In genomic region chr5:117976657-117977500, GRCm38 (mm10) we compare ENCODE assay signal across 8 mouse cellular contexts. TPM values are rescaled to one million over a fixed set of nuclear protein-coding genes. Genes with fewer than 3 reads are reported as not detected.
DNase-seq lines count a peak whose midpoint lies in the region; ATAC-seq lines count a peak whose summit lies in the region.

Fbxo21 (plus strand) TSS chr5:117976730.

- H3K4me3 ChIP-seq in forebrain, embryonic 11.5 days (ENCODE audit: low read depth, low read length), result peak within 1 kb of the TSS; percentile 89
- H3K4me3 ChIP-seq in heart, embryonic 16.5 days (ENCODE audit: low read length), result peak within 1 kb of the TSS; percentile 91
- H3K4me3 ChIP-seq in liver, embryonic 15.5 days (replicated peaks), result peak within 1 kb of the TSS; percentile 83
- H3K4me3 ChIP-seq in neural tube, embryonic 12.5 days, result peak within 1 kb of the TSS; percentile 99

- peak within 1 kb of the TSS; percentile 68 for H3K27ac ChIP-seq in forebrain, embryonic 11.5 days (ENCODE audit: low read depth, low read length)
- H3K27ac ChIP-seq in heart, embryonic 16.5 days (ENCODE audit: low read length), result peak within 1 kb of the TSS; percentile 76
- 0 out of 2 replicates have a peak within 1 kb of the TSS, but pooled peaks have one; percentile 59 for H3K27ac ChIP-seq in liver, embryonic 15.5 days (replicated peaks)
- peak within 1 kb of the TSS; percentile 77 for H3K27ac ChIP-seq in neural tube, embryonic 12.5 days

- no peaks in the 10 kb centered on the region for H3K36me3 ChIP-seq in forebrain, embryonic 11.5 days (ENCODE audit: control insufficient read depth, insufficient read depth, low read length)
- H3K36me3 ChIP-seq in heart, embryonic 16.5 days (ENCODE audit: control insufficient read depth, insufficient read depth), result peaks cover 18% of the 10 kb centered on the region
- 0 out of 2 replicates have a peak, but pooled peaks cover 6% of the 10 kb centered on the region for H3K36me3 ChIP-seq in liver, embryonic 15.5 days (replicated peaks)
- H3K36me3 ChIP-seq in neural tube, embryonic 12.5 days, result peaks cover 25% of the 10 kb centered on the region

- no peaks in the 10 kb centered on the region for H3K9me3 ChIP-seq in forebrain, embryonic 11.5 days (ENCODE audit: control insufficient read depth, low read length)
- 0 out of 2 replicates have a peak, but pooled peaks cover 2% of the 10 kb centered on the region for H3K9me3 ChIP-seq in heart, embryonic 16.5 days (replicated peaks; ENCODE audit: control insufficient read depth, low read length)
- no peaks in the 10 kb centered on the region for H3K9me3 ChIP-seq in liver, embryonic 15.5 days (replicated peaks)
- no peaks in the 10 kb centered on the region for H3K9me3 ChIP-seq in neural tube, embryonic 12.5 days

- peak; percentile 86 for ATAC-seq in forebrain, embryonic 11.5 days (replicated peaks; ENCODE audit: low FRiP score)
- peak; percentile 97 for ATAC-seq in heart, embryonic 16.5 days (replicated peaks; ENCODE audit: extremely low read depth, insufficient read depth, low FRiP score)
- peak; percentile 82 for ATAC-seq in liver, embryonic 15.5 days (ENCODE audit: insufficient read depth)
- peak; percentile 87 for ATAC-seq in neural tube, embryonic 12.5 days (ENCODE audit: low FRiP score, low read depth)

- peak within 1 kb of the TSS; percentile 74 for H3K4me2 ChIP-seq in forebrain, embryonic 11.5 days (ENCODE audit: low read depth, low read length, severe bottlenecking)
- H3K4me2 ChIP-seq in heart, embryonic 16.5 days (ENCODE audit: low read depth, low read length), result peak within 1 kb of the TSS; percentile 90
- peak within 1 kb of the TSS; percentile 92 for H3K4me2 ChIP-seq in liver, embryonic 15.5 days
- H3K4me2 ChIP-seq in neural tube, embryonic 12.5 days (replicated peaks), result peak within 1 kb of the TSS; percentile 81

- H3K4me1 ChIP-seq in forebrain, embryonic 11.5 days (replicated peaks; ENCODE audit: control insufficient read depth, insufficient read depth, low read length), result peaks cover 12% of the 10 kb centered on the region
- H3K4me1 ChIP-seq in heart, embryonic 16.5 days (ENCODE audit: control insufficient read depth, insufficient read depth, low read length), result peaks cover 18% of the 10 kb centered on the region
- peaks cover 49% of the 10 kb centered on the region for H3K4me1 ChIP-seq in liver, embryonic 15.5 days (replicated peaks)
- H3K4me1 ChIP-seq in neural tube, embryonic 12.5 days, result peaks cover 24% of the 10 kb centered on the region

- peak; percentile 69 to 83 for DNase-seq in CD8-positive naive resting alpha-beta T cell, adult 2 months (ENCODE audit: low read depth in 2 of 2, low spot score in 2 of 2)
- peak; percentile 83 for DNase-seq in c-Kit-positive CD71-negative TER-119-negative erythroid progenitor cells, embryonic 14.5 days (ENCODE audit: low read depth)
- DNase-seq in forebrain, embryonic 11.5 days (ENCODE audit: low spot score), result peak; percentile 98
- peak; percentile 98 for DNase-seq in kidney, postnatal 36 days
- peak; percentile 89 for DNase-seq in telencephalon, adult 2 months (ENCODE audit: low read depth, low spot score)

- no peaks in the 10 kb centered on the region for H3K27me3 ChIP-seq in forebrain, embryonic 11.5 days (ENCODE audit: control insufficient read depth, insufficient read depth, low read length)
- H3K27me3 ChIP-seq in heart, embryonic 16.5 days (ENCODE audit: control insufficient read depth, insufficient read depth, low read length), result no peaks in the 10 kb centered on the region
- peaks cover 28% of the 10 kb centered on the region for H3K27me3 ChIP-seq in liver, embryonic 15.5 days
- no peaks in the 10 kb centered on the region for H3K27me3 ChIP-seq in neural tube, embryonic 12.5 days (replicated peaks)

- under 1% methylated on average over 70 of the region's 88 CpGs for WGBS in forebrain, embryonic 11.5 days
- WGBS in heart, embryonic 16.5 days, result under 1% methylated on average over 82 of the region's 88 CpGs
- under 1% methylated on average over 83 of the region's 88 CpGs for WGBS in liver, embryonic 15.5 days (ENCODE audit: insufficient replicate concordance)
- WGBS in neural tube, embryonic 12.5 days, result under 1% methylated on average over 88 of the region's 88 CpGs

- H3K9ac ChIP-seq in forebrain, embryonic 11.5 days (ENCODE audit: low read length), result peak within 1 kb of the TSS; percentile 90
- H3K9ac ChIP-seq in heart, embryonic 16.5 days (ENCODE audit: low read length), result peak within 1 kb of the TSS; percentile 93
- H3K9ac ChIP-seq in liver, embryonic 15.5 days, result peak within 1 kb of the TSS; percentile 74
- H3K9ac ChIP-seq in neural tube, embryonic 12.5 days, result peak within 1 kb of the TSS; percentile 98

RNA-seq across cellular contexts. Expression of gene Fbxo21, which starts in this region (rescaled TPM):
- polyA plus RNA-seq in forebrain, embryonic 11.5 days (2014; fragmentation: Nextera tagmentation; extraction: Ambion mirVana), result 122 and 130 TPM in 2 replicates
- polyA plus RNA-seq in heart, embryonic 16.5 days (2015; fragmentation: Nextera tagmentation; extraction: Ambion mirVana), result 51.5 and 53.1 TPM in 2 replicates
- 14.2 and 17.2 TPM in 2 replicates for polyA plus RNA-seq in liver, embryonic 15.5 days (2015; fragmentation: Nextera tagmentation; extraction: Ambion mirVana)
- 137 and 144 TPM in 2 replicates for polyA plus RNA-seq in neural tube, embryonic 12.5 days (2016; fragmentation: Nextera tagmentation; extraction: Ambion mirVana)

Comparison
In these comparisons a context has a peak if more than half of its experiments do, and no peak if none do; other contexts are left out.
1. Peak in every context shown above with its lines: DNase-seq, ATAC-seq, H3K4me3 ChIP-seq and H3K27ac ChIP-seq.